Mouse (Mus musculus): ENCODE measurements around the gene Dst. TPM values are rescaled to one million over a fixed set of nuclear protein-coding genes. Genes with fewer than 3 reads are reported as not detected.
A peak's percentile ranks its signal among the peaks of the same experiment; 100 is the strongest.

The Dst gene
- total RNA-seq, 2 experiments from 2014 or later, result 209 to 234 TPM

- DNase-seq (ENCODE audit: low spot score in 2 of 2), result no peak
Observed at GRCm38 (mm10) chr1:34096923-34097322, 188.9 kb downstream of the Dst start.

- DNase-seq (ENCODE audit: low spot score in 2 of 2), result no peak
Observed at GRCm38 (mm10) chr1:34097640-34098039, 189.6 kb downstream of the Dst start.

- DNase-seq (ENCODE audit: low spot score in 2 of 2), result no peak
Observed at GRCm38 (mm10) chr1:34099439-34099838, 191.4 kb downstream of the Dst start.

- no peak for DNase-seq (ENCODE audit: low spot score in 2 of 2)
Observed at GRCm38 (mm10) chr1:34100385-34100784, 192.4 kb downstream of the Dst start.

GRCm38 (mm10) chr1:34102604-34103003 lies 194.6 kb downstream of the Dst start:
- no peak for DNase-seq (ENCODE audit: low spot score in 2 of 2)

GRCm38 (mm10) chr1:34103176-34103575 lies 195.2 kb downstream of the Dst start:
- DNase-seq (ENCODE audit: low spot score in 2 of 2), result no peak

GRCm38 (mm10) chr1:34103713-34104172 lies 195.7 kb downstream of the Dst start:
- DNase-seq (ENCODE audit: low spot score in 2 of 2), result no peak

- DNase-seq (ENCODE audit: low spot score in 2 of 2), result no peak
Observed at GRCm38 (mm10) chr1:34104846-34105245, 196.8 kb downstream of the Dst start.

GRCm38 (mm10) chr1:34106606-34107005 lies 198.6 kb downstream of the Dst start:
- no peak for DNase-seq (ENCODE audit: low spot score in 2 of 2)

- no peak for DNase-seq (ENCODE audit: low spot score in 2 of 2)
Observed at GRCm38 (mm10) chr1:34107076-34107475, 199.1 kb downstream of the Dst start.

- no peak for DNase-seq (ENCODE audit: low spot score in 2 of 2)
Observed at GRCm38 (mm10) chr1:34109599-34110210, 201.7 kb downstream of the Dst start.

GRCm38 (mm10) chr1:34110862-34111261 lies 202.8 kb downstream of the Dst start:
- no peak for DNase-seq (ENCODE audit: low spot score in 2 of 2)

GRCm38 (mm10) chr1:34111954-34112353 lies 203.9 kb downstream of the Dst start:
- DNase-seq (ENCODE audit: low spot score in 2 of 2), result no peak

GRCm38 (mm10) chr1:34116444-34116843 lies 208.4 kb downstream of the Dst start:
- no peak for DNase-seq (ENCODE audit: low spot score in 2 of 2)

- DNase-seq (ENCODE audit: low spot score in 2 of 2), result no peak
Observed at GRCm38 (mm10) chr1:34117056-34117455, 209.0 kb downstream of the Dst start.

GRCm38 (mm10) chr1:34117709-34118108 lies 209.7 kb downstream of the Dst start:
- DNase-seq (ENCODE audit: low spot score in 2 of 2), result no peak

GRCm38 (mm10) chr1:34120066-34120465 lies 212.0 kb downstream of the Dst start:
- DNase-seq (ENCODE audit: low spot score in 2 of 2), result no peak

- no peak for DNase-seq (ENCODE audit: low spot score in 2 of 2)
Observed at GRCm38 (mm10) chr1:34120602-34121001, 212.6 kb downstream of the Dst start.

GRCm38 (mm10) chr1:34121157-34122015 lies 213.4 kb downstream of the Dst start:
- DNase-seq (ENCODE audit: low spot score in 2 of 2), result peak in 1 of 2 experiments; percentile 36

GRCm38 (mm10) chr1:34122198-34122597 lies 214.2 kb downstream of the Dst start:
- no peak for DNase-seq (ENCODE audit: low spot score in 2 of 2)

- DNase-seq (ENCODE audit: low spot score in 2 of 2), result no peak
Observed at GRCm38 (mm10) chr1:34122905-34123304, 214.9 kb downstream of the Dst start.

GRCm38 (mm10) chr1:34123334-34123733 lies 215.3 kb downstream of the Dst start:
- no peak for DNase-seq (ENCODE audit: low spot score in 2 of 2)

Measured in layer of hippocampus, postnatal 14 days (tissue).